Mouse (Mus musculus) kidney, adult 2 months (tissue): Measurements from ENCODE around the gene Hfe2. TPM values are rescaled to one million over a fixed set of nuclear protein-coding genes. Genes with fewer than 3 reads are reported as not detected.
A peak's percentile ranks its signal among the peaks of the same experiment; 100 is the strongest.

ENCODE experiments used
- DNase-seq: peaks from one replicate; pipeline ENCODE4 v3.0.0; 2021
- H3K27ac ChIP-seq: fragments of 200-500 bp; 2 replicates; pipeline ENCODE4 v1.5.1; 2012; ENCODE audit warnings: low read depth, low read length, control low read depth, inconsistent platforms; ENCODE audit not compliant: insufficient read depth
- H3K27me3 ChIP-seq: fragments of 200-500 bp; replicated peaks from 2 replicates; pipeline ENCODE4 v1.6.1; 2012; ENCODE audit warnings: mild to moderate bottlenecking, moderate library complexity, low read length, inconsistent platforms; ENCODE audit not compliant: control insufficient read depth, insufficient read depth
- H3K36me3 ChIP-seq: fragments of 200-500 bp; 2 replicates; pipeline ENCODE4 v1.6.1; 2012; ENCODE audit warnings: mild to moderate bottlenecking, moderate library complexity, low read length, inconsistent platforms; ENCODE audit not compliant: control insufficient read depth, insufficient read depth
- H3K4me1 ChIP-seq: fragments of 200-500 bp; 2 replicates; pipeline ENCODE4 v1.6.1; 2011; ENCODE audit warnings: low read length; ENCODE audit not compliant: control insufficient read depth, insufficient read depth
- H3K4me3 ChIP-seq: fragments of 200-500 bp; 2 replicates; pipeline ENCODE4 v1.5.1; 2011; ENCODE audit warnings: mild to moderate bottlenecking, low read depth, low read length, control low read depth; ENCODE audit not compliant: insufficient read depth
- CTCF ChIP-seq: fragments of 200-500 bp; conservative IDR thresholded peaks from 2 replicates; pipeline ENCODE4 v1.5.1; 2011; ENCODE audit warnings: low read depth, mild to moderate bottlenecking, control low read depth, low read length, moderate library complexity, mixed read lengths; ENCODE audit not compliant: insufficient read depth, insufficient read length
- POLR2A ChIP-seq: fragments of 200-500 bp; IDR thresholded peaks from one replicate; pipeline ENCODE4 v1.6.1; 2011; ENCODE audit warnings: low read depth, low read length, control low read depth
- WGBS: fragments of 180-500 bp; shearing (Covaris S2); methylation state at CpG from one replicate; pipeline ENCODE4 v1.1.7; 2018; 5-methylcytosine and 5-hydroxymethylcytosine counted together
- polyA plus RNA-seq: library from polyadenylated mRNA; depleted of rRNA; stranded (reverse); fragments of >200 nt; gene quantifications from 2 replicates; pipeline ENCODE4 v1.2.3, GENCODE M21; 2012

Hfe2 gene
- polyA plus RNA-seq, 1 experiment: 3.9 TPM

DNA sequence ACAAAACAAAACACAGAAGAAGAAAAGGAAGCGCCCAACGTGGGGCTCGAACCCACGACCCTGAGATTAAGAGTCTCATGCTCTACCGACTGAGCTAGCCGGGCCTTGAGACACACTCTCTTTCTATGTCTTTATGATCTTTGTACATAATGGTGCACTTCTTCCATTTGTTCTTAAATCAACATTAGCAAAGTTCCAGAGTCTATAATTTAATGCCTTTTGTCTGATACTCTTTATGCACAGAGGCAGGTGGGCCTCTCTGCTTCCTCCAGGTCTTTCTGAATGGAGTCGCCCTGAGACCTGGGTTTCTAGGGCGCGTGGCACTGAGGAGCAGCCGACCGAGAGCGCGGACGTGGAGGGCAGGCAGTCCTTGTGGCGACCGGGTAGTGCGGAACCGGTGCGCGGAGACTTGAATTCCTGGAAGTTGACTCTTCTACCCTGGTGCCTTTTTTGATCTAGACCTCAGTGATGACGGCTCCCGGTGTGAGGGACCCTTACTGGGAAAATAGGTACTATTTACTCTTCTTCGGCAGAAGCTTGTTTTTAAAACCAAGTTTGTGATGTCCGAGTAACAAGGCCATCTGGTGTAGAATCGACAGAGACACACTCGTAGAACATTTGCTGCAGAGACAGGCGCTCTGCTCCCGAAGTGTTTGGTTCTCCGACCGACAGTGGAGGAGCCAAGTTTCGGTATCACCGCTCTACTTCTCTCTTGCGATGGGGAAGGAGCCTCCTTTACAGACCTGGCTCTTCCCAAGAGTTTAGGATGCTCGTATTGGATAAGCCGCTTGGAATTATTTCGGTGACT lies 25.3 kb upstream of the Hfe2 start:
- DNase-seq: peak; percentile 88
- H3K4me1 ChIP-seq: peaks cover 5% of the 10 kb centered on the region; the same call in 1 of the 2 replicates
- H3K27ac ChIP-seq: peak overlapping the region; percentile 65
- H3K27me3 ChIP-seq: no peaks in the 10 kb centered on the region
- WGBS: under 1% methylated on average over 36 of the region's 36 CpGs
- no peaks in the 10 kb centered on the region for H3K36me3 ChIP-seq
- no peak for TF ChIP-seq POLR2A
- TF ChIP-seq CTCF: no peak
- H3K4me3 ChIP-seq: peak overlapping the region; percentile 69

DNA sequence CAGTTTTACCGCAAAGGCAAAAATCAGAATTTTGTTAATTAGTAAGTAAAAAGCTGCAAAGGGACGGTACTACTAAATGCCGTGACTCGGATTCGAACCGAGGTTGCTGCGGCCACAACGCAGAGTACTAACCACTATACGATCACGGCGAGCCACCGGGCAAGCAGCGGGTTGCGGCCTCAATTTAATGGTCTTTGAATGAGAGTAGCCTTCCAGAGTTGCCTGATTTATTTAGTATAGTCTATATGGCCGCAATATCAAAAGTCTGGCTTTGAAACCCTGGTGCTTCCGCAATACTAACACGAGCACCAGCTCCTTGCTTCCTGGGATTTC lies 24.7 kb upstream of the Hfe2 start:
- no peak for TF ChIP-seq CTCF
- no peak for TF ChIP-seq POLR2A
- Histone ChIP-seq H3K36me3 (no peaks in the 10 kb centered on the region), H3K4me3 (peak overlapping the region; percentile 69), H3K27me3 (no peaks in the 10 kb centered on the region), H3K4me1 (peaks cover 5% of the 10 kb centered on the region; the same call in 1 of the 2 replicates), H3K27ac (peak overlapping the region; percentile 86)
- under 1% methylated on average over 17 of the region's 17 CpGs for WGBS
- peak; percentile 97 for DNase-seq

DNA sequence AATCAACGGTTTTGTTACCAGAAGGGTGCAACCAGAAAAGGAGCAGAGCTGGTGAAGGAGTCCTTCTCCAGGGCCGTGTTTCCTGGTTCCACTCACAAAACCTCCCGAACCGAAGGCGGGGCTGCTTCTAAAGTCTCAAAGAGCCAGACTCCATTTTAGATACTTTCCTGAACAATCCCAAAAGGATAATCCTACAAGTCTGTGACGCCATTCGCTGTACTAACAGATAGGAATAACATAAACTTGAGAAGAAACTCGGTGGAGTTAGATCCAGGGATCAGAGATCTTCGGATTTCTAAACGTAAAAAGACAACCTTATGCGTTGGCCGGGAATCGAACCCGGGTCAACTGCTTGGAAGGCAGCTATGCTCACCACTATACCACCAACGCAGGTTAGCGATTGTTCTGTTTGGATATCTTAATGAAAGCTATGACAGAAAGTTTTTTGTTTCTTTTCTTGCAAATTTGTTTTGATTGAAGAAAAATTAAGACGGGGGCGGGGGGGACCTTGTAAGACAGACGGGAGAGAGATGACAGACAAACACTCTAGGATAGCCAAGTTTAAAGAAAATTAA lies 24.2 kb upstream of the Hfe2 start:
- peak; percentile 94 for DNase-seq
- H3K4me1 ChIP-seq: peaks cover 5% of the 10 kb centered on the region; the same call in 1 of the 2 replicates
- H3K36me3 ChIP-seq: no peaks in the 10 kb centered on the region
- under 1% methylated on average over 19 of the region's 19 CpGs for WGBS
- no peaks in the 10 kb centered on the region for H3K27me3 ChIP-seq
- peak overlapping the region; percentile 69 for H3K4me3 ChIP-seq
- H3K27ac ChIP-seq: peak overlapping the region; percentile 86
- TF ChIP-seq POLR2A: no peak
- no peak for TF ChIP-seq CTCF

GRCm38 (mm10) chr3:96501391-96502115 lies 23.4 kb upstream of the Hfe2 start:
- Histone ChIP-seq H3K27me3 (no peaks in the 10 kb centered on the region), H3K27ac (peak overlapping the region; percentile 2; the same call in 1 of the 2 replicates), H3K4me1 (peaks cover 5% of the 10 kb centered on the region; the same call in 1 of the 2 replicates), H3K4me3 (peak overlapping the region; percentile 50), H3K36me3 (no peaks in the 10 kb centered on the region)
- peak; percentile 90 for DNase-seq
- TF ChIP-seq POLR2A: no peak
- TF ChIP-seq CTCF: no peak
- under 1% methylated on average over 32 of the region's 32 CpGs for WGBS

- H3K27me3 ChIP-seq: no peaks in the 10 kb centered on the region
- peak overlapping the region; percentile 2; the same call in 1 of the 2 replicates for H3K27ac ChIP-seq
Measured at GRCm38 (mm10) chr3:96502181-96503082, 22.5 kb upstream of the Hfe2 start.

DNA sequence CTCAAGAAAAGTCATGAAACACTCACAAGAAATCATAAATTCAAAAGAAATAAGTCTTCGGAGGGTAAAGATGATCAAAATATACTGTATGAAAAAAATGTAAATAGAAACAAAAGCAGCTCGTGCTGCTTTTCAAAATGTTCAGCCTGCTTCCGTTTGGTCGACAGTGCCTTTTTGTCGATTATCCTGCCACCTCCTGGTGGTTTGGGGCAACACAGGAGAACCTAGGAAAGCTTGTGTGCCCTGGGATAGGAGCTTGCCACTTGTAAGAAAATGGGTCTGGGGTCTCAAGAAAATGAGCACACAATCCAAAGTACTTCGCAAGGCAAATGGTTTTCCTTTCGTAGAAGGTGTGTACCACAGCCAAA lies 21.9 kb upstream of the Hfe2 start:
- Histone ChIP-seq H3K4me3 (peak overlapping the region; percentile 50; the same call in 1 of the 2 replicates), H3K36me3 (no peaks in the 10 kb centered on the region), H3K27ac (no peak overlapping the region), H3K4me1 (no peaks in the 10 kb centered on the region), H3K27me3 (no peaks in the 10 kb centered on the region)
- DNase-seq: peak; percentile 84
- 2% methylated on average over 7 of the region's 7 CpGs for WGBS
- no peak for TF ChIP-seq POLR2A
- peak; percentile 87 for TF ChIP-seq CTCF

More at GRCm38 (mm10) chr3:96502181-96503082, 22.5 kb upstream of the Hfe2 start:
- H3K4me3 ChIP-seq: peak overlapping the region; percentile 50
- no peaks in the 10 kb centered on the region for H3K4me1 ChIP-seq
- peak; percentile 9 for DNase-seq
- under 1% methylated on average over 19 of the region's 19 CpGs for whole genome bisulfite sequencing
- H3K36me3 ChIP-seq: no peaks in the 10 kb centered on the region
- TF ChIP-seq POLR2A (no peak), CTCF (no peak)
